Mouse (Mus musculus): ENCODE data around the gene Muc4. TPM values are rescaled to one million over a fixed set of nuclear protein-coding genes. Genes with fewer than 3 reads are reported as not detected.

Muc4 gene
- polyA plus RNA-seq, 1 experiment = not detected

GRCm38 (mm10) chr16:32825380-32825779 lies 89.7 kb downstream of the Muc4 start:
- no peaks in the 10 kb centered on the region for H3K9me3 ChIP-seq
- H3K4me3 ChIP-seq (replicated peaks) = no peak overlapping the region
- H3K27me3 ChIP-seq (replicated peaks) = no peaks in the 10 kb centered on the region
- TF ChIP-seq FLI1 (IDR thresholded peaks at IDR 0.05; ENCODE audit: low read length) = no peak
- TF ChIP-seq GATA1 (IDR thresholded peaks at IDR 0.05; ENCODE audit: borderline replicate concordance, low read length) = no peak
- H3K4me1 ChIP-seq = peaks cover 31% of the 10 kb centered on the region
- peaks cover 95% of the 10 kb centered on the region for H3K36me3 ChIP-seq (replicated peaks; ENCODE audit: low read length)

- Histone ChIP-seq H3K4me1 (peaks cover 26% of the 10 kb centered on the region), H3K36me3 (replicated peaks; ENCODE audit: low read length) (peaks cover 99% of the 10 kb centered on the region), H3K9me3 (no peaks in the 10 kb centered on the region), H3K27me3 (replicated peaks) (no peaks in the 10 kb centered on the region), H3K4me3 (replicated peaks) (no peak overlapping the region)
- no peak for TF ChIP-seq GATA1 (IDR thresholded peaks at IDR 0.05; ENCODE audit: borderline replicate concordance, low read length)
- TF ChIP-seq FLI1 (IDR thresholded peaks at IDR 0.05; ENCODE audit: low read length) = no peak
These were observed 90.8 kb downstream of the Muc4 start for GRCm38 (mm10) chr16:32826521-32826920.

GRCm38 (mm10) chr16:32829104-32829503 lies 93.4 kb downstream of the Muc4 start:
- peaks cover 6% of the 10 kb centered on the region; the same call in 1 of the 2 replicates for H3K4me1 ChIP-seq
- H3K27me3 ChIP-seq (replicated peaks) = no peaks in the 10 kb centered on the region
- no peaks in the 10 kb centered on the region for H3K9me3 ChIP-seq
- H3K4me3 ChIP-seq (replicated peaks) = no peak overlapping the region
- H3K36me3 ChIP-seq (replicated peaks; ENCODE audit: low read length) = peaks cover 96% of the 10 kb centered on the region
- no peak for TF ChIP-seq GATA1 (IDR thresholded peaks at IDR 0.05; ENCODE audit: borderline replicate concordance, low read length)

GRCm38 (mm10) chr16:32831501-32831900 lies 95.8 kb downstream of the Muc4 start:
- H3K36me3 ChIP-seq (replicated peaks; ENCODE audit: low read length) = peaks cover 94% of the 10 kb centered on the region
- H3K4me1 ChIP-seq = peaks cover 6% of the 10 kb centered on the region; the same call in 1 of the 2 replicates
- no peak overlapping the region for H3K4me3 ChIP-seq (replicated peaks)
- TF ChIP-seq FLI1 (IDR thresholded peaks at IDR 0.05; ENCODE audit: low read length) (no peak), GATA1 (IDR thresholded peaks at IDR 0.05; ENCODE audit: borderline replicate concordance, low read length) (no peak)
- H3K9me3 ChIP-seq = no peaks in the 10 kb centered on the region
- no peaks in the 10 kb centered on the region for H3K27me3 ChIP-seq (replicated peaks)

Other genes with a start within 250 kb of the Muc4 start
- gene Slc51a, start 248.0 kb upstream of the Muc4 start, polyA plus RNA-seq (2012; ENCODE audit: insufficient read depth, low replicate concordance) = not detected in 2 replicates
- gene Zdhhc19, start 239.6 kb upstream of the Muc4 start, polyA plus RNA-seq (2012; ENCODE audit: insufficient read depth, low replicate concordance) = 0.20 TPM in 1 of 2 replicates, not detected in the other
- gene Tfrc, start 127.0 kb upstream of the Muc4 start, polyA plus RNA-seq (2012; ENCODE audit: insufficient read depth, low replicate concordance) = 1.3 and 4.3 TPM in 2 replicates
- 230 and 1,256 TPM in 2 replicates for gene Tnk2, start 92.0 kb upstream of the Muc4 start, polyA plus RNA-seq (2012; ENCODE audit: insufficient read depth, low replicate concordance)
- not detected in 2 replicates for gene Muc20, start 61.5 kb downstream of the Muc4 start, polyA plus RNA-seq (2012; ENCODE audit: insufficient read depth, low replicate concordance)
- not detected in 2 replicates for gene Smbd1, start 74.6 kb downstream of the Muc4 start, polyA plus RNA-seq (2012; ENCODE audit: insufficient read depth, low replicate concordance)
- gene Fyttd1, start 141.6 kb downstream of the Muc4 start, polyA plus RNA-seq (2012; ENCODE audit: insufficient read depth, low replicate concordance) = 22.1 and 57.2 TPM in 2 replicates
- gene Rubcn, start 141.9 kb downstream of the Muc4 start, polyA plus RNA-seq (2012; ENCODE audit: insufficient read depth, low replicate concordance) = 5.3 and 9.9 TPM in 2 replicates
- gene Lrch3, start 178.2 kb downstream of the Muc4 start, polyA plus RNA-seq (2012; ENCODE audit: insufficient read depth, low replicate concordance) = 2.7 TPM in 1 of 2 replicates, not detected in the other